Mouse (Mus musculus): Measurements from ENCODE around the gene Oprm1. TPM values are rescaled to one million over a fixed set of nuclear protein-coding genes. Genes with fewer than 3 reads are reported as not detected.

Gene Oprm1
- total RNA-seq, 1 experiment: not detected

- TF ChIP-seq ZC3H11A (IDR thresholded peaks at IDR 0.05; ENCODE audit: borderline replicate concordance, low read depth, low read length) (no peak), CHD2 (IDR thresholded peaks at IDR 0.05; ENCODE audit: low read depth, low read length) (no peak), MAFK (IDR thresholded peaks at IDR 0.05; ENCODE audit: insufficient read depth, low read depth, low read length) (no peak), HCFC1 (IDR thresholded peaks at IDR 0.05; ENCODE audit: borderline replicate concordance, insufficient read depth, low read length) (no peak), ZNF384 (IDR thresholded peaks at IDR 0.05; ENCODE audit: low read depth, low read length) (no peak)
- in situ Hi-C loops (cut with MboI; ENCODE audit: low sequenced_read_pairs in 2 of 2, unreplicated experiment in 2 of 2): no loop called here
Measured at GRCm38 (mm10) chr10:6979789-6980188, 221.5 kb downstream of the Oprm1 start.

GRCm38 (mm10) chr10:6980236-6980635 lies 221.9 kb downstream of the Oprm1 start:
- Histone ChIP-seq H3K4me1 (ENCODE audit: control insufficient read depth in 2 of 2, insufficient read depth in 2 of 2, low read length in 2 of 2, poor library complexity in 1 of 2) (no peaks in the 10 kb centered on the region), H3K4me3 (ENCODE audit: insufficient read depth in 1 of 2, low read depth in 1 of 2, low read length in 2 of 2, poor library complexity in 1 of 2, severe bottlenecking in 1 of 2) (no peak overlapping the region)

More at GRCm38 (mm10) chr10:6979789-6980188, 221.5 kb downstream of the Oprm1 start:
- H3K36me3 ChIP-seq (ENCODE audit: control insufficient read depth, insufficient read depth, low read length, poor library complexity, severe bottlenecking): no peaks in the 10 kb centered on the region
- H3K4me3 ChIP-seq (ENCODE audit: insufficient read depth in 1 of 2, low read depth in 1 of 2, low read length in 2 of 2, poor library complexity in 1 of 2, severe bottlenecking in 1 of 2): no peak overlapping the region
- H3K27ac ChIP-seq (ENCODE audit: insufficient read depth, low read depth, low read length, poor library complexity, severe bottlenecking): no peak overlapping the region
- DNase-seq (ENCODE audit: low read depth, low spot score): no peak
- H3K4me1 ChIP-seq (ENCODE audit: control insufficient read depth in 2 of 2, insufficient read depth in 2 of 2, low read length in 2 of 2, poor library complexity in 1 of 2): no peaks in the 10 kb centered on the region
- no peak overlapping the region for H3K9ac ChIP-seq (ENCODE audit: insufficient read depth, low read depth, low read length, poor library complexity, severe bottlenecking)
- no peaks in the 10 kb centered on the region for H3K9me3 ChIP-seq (ENCODE audit: control insufficient read depth, insufficient read depth, low read depth, low read length)

GRCm38 (mm10) chr10:6982751-6983151 lies 224.4 kb downstream of the Oprm1 start:
- DNase-seq (ENCODE audit: low read depth, low spot score): no peak
- Histone ChIP-seq H3K36me3 (ENCODE audit: control insufficient read depth, insufficient read depth, low read length, poor library complexity, severe bottlenecking) (no peaks in the 10 kb centered on the region), H3K9me3 (ENCODE audit: control insufficient read depth, insufficient read depth, low read depth, low read length) (no peaks in the 10 kb centered on the region), H3K27ac (ENCODE audit: insufficient read depth, low read depth, low read length, poor library complexity, severe bottlenecking) (no peak overlapping the region), H3K4me1 (ENCODE audit: control insufficient read depth in 2 of 2, insufficient read depth in 2 of 2, low read length in 2 of 2, poor library complexity in 1 of 2) (no peaks in the 10 kb centered on the region), H3K9ac (ENCODE audit: insufficient read depth, low read depth, low read length, poor library complexity, severe bottlenecking) (no peak overlapping the region), H3K4me3 (ENCODE audit: insufficient read depth in 1 of 2, low read depth in 1 of 2, low read length in 2 of 2, poor library complexity in 1 of 2, severe bottlenecking in 1 of 2) (no peak overlapping the region)
- TF ChIP-seq ZC3H11A (IDR thresholded peaks at IDR 0.05; ENCODE audit: borderline replicate concordance, low read depth, low read length) (no peak), CHD2 (IDR thresholded peaks at IDR 0.05; ENCODE audit: low read depth, low read length) (no peak), MAFK (IDR thresholded peaks at IDR 0.05; ENCODE audit: insufficient read depth, low read depth, low read length) (no peak)
- in situ Hi-C loops (cut with MboI; ENCODE audit: low sequenced_read_pairs in 2 of 2, unreplicated experiment in 2 of 2): no loop called here

More at GRCm38 (mm10) chr10:6980236-6980635, 221.9 kb downstream of the Oprm1 start:
- no peaks in the 10 kb centered on the region for H3K36me3 ChIP-seq (ENCODE audit: control insufficient read depth, insufficient read depth, low read length, poor library complexity, severe bottlenecking)
- H3K9ac ChIP-seq (ENCODE audit: insufficient read depth, low read depth, low read length, poor library complexity, severe bottlenecking): no peak overlapping the region
- H3K27ac ChIP-seq (ENCODE audit: insufficient read depth, low read depth, low read length, poor library complexity, severe bottlenecking): no peak overlapping the region
- no peak for TF ChIP-seq MAFK (IDR thresholded peaks at IDR 0.05; ENCODE audit: insufficient read depth, low read depth, low read length)
- TF ChIP-seq ZNF384 (IDR thresholded peaks at IDR 0.05; ENCODE audit: low read depth, low read length): no peak
- no peak for TF ChIP-seq ZC3H11A (IDR thresholded peaks at IDR 0.05; ENCODE audit: borderline replicate concordance, low read depth, low read length)
- TF ChIP-seq CHD2 (IDR thresholded peaks at IDR 0.05; ENCODE audit: low read depth, low read length): no peak
- TF ChIP-seq HCFC1 (IDR thresholded peaks at IDR 0.05; ENCODE audit: borderline replicate concordance, insufficient read depth, low read length): no peak
- in situ Hi-C loops (cut with MboI; ENCODE audit: low sequenced_read_pairs in 2 of 2, unreplicated experiment in 2 of 2): no loop called here
- no peak for DNase-seq (ENCODE audit: low read depth, low spot score)
- no peaks in the 10 kb centered on the region for H3K9me3 ChIP-seq (ENCODE audit: control insufficient read depth, insufficient read depth, low read depth, low read length)

GRCm38 (mm10) chr10:6983431-6983830 lies 225.1 kb downstream of the Oprm1 start:
- TF ChIP-seq HCFC1 (IDR thresholded peaks at IDR 0.05; ENCODE audit: borderline replicate concordance, insufficient read depth, low read length): no peak
- no peak for TF ChIP-seq MAFK (IDR thresholded peaks at IDR 0.05; ENCODE audit: insufficient read depth, low read depth, low read length)
- TF ChIP-seq ZNF384 (IDR thresholded peaks at IDR 0.05; ENCODE audit: low read depth, low read length): no peak
- no peak for TF ChIP-seq ZC3H11A (IDR thresholded peaks at IDR 0.05; ENCODE audit: borderline replicate concordance, low read depth, low read length)
- TF ChIP-seq CHD2 (IDR thresholded peaks at IDR 0.05; ENCODE audit: low read depth, low read length): no peak
- Histone ChIP-seq H3K9me3 (ENCODE audit: control insufficient read depth, insufficient read depth, low read depth, low read length) (no peaks in the 10 kb centered on the region), H3K9ac (ENCODE audit: insufficient read depth, low read depth, low read length, poor library complexity, severe bottlenecking) (no peak overlapping the region), H3K4me1 (ENCODE audit: control insufficient read depth in 2 of 2, insufficient read depth in 2 of 2, low read length in 2 of 2, poor library complexity in 1 of 2) (no peaks in the 10 kb centered on the region), H3K4me3 (ENCODE audit: insufficient read depth in 1 of 2, low read depth in 1 of 2, low read length in 2 of 2, poor library complexity in 1 of 2, severe bottlenecking in 1 of 2) (no peak overlapping the region), H3K27ac (ENCODE audit: insufficient read depth, low read depth, low read length, poor library complexity, severe bottlenecking) (no peak overlapping the region), H3K36me3 (ENCODE audit: control insufficient read depth, insufficient read depth, low read length, poor library complexity, severe bottlenecking) (no peaks in the 10 kb centered on the region)
- in situ Hi-C loops (cut with MboI; ENCODE audit: low sequenced_read_pairs in 2 of 2, unreplicated experiment in 2 of 2): no loop called here
- no peak for DNase-seq (ENCODE audit: low read depth, low spot score)

GRCm38 (mm10) chr10:6986246-6986645 lies 227.9 kb downstream of the Oprm1 start:
- Histone ChIP-seq H3K9ac (ENCODE audit: insufficient read depth, low read depth, low read length, poor library complexity, severe bottlenecking) (no peak overlapping the region), H3K27ac (ENCODE audit: insufficient read depth, low read depth, low read length, poor library complexity, severe bottlenecking) (no peak overlapping the region)

More at GRCm38 (mm10) chr10:6986246-6986645, 227.9 kb downstream of the Oprm1 start:
- no peak for DNase-seq (ENCODE audit: low read depth, low spot score)
- H3K9me3 ChIP-seq (ENCODE audit: control insufficient read depth, insufficient read depth, low read depth, low read length): no peaks in the 10 kb centered on the region
- in situ Hi-C loops (cut with MboI; ENCODE audit: low sequenced_read_pairs in 2 of 2, unreplicated experiment in 2 of 2): no loop called here
- TF ChIP-seq CHD2 (IDR thresholded peaks at IDR 0.05; ENCODE audit: low read depth, low read length) (no peak), MAFK (IDR thresholded peaks at IDR 0.05; ENCODE audit: insufficient read depth, low read depth, low read length) (no peak), HCFC1 (IDR thresholded peaks at IDR 0.05; ENCODE audit: borderline replicate concordance, insufficient read depth, low read length) (no peak), ZNF384 (IDR thresholded peaks at IDR 0.05; ENCODE audit: low read depth, low read length) (no peak), ZC3H11A (IDR thresholded peaks at IDR 0.05; ENCODE audit: borderline replicate concordance, low read depth, low read length) (no peak)
- no peaks in the 10 kb centered on the region for H3K4me1 ChIP-seq (ENCODE audit: control insufficient read depth in 2 of 2, insufficient read depth in 2 of 2, low read length in 2 of 2, poor library complexity in 1 of 2)
- no peak overlapping the region for H3K4me3 ChIP-seq (ENCODE audit: insufficient read depth in 1 of 2, low read depth in 1 of 2, low read length in 2 of 2, poor library complexity in 1 of 2, severe bottlenecking in 1 of 2)
- H3K36me3 ChIP-seq (ENCODE audit: control insufficient read depth, insufficient read depth, low read length, poor library complexity, severe bottlenecking): no peaks in the 10 kb centered on the region

Data from ES-E14 (cell line).